Mouse (Mus musculus) embryonic fibroblast, embryonic 13.5 days (primary cell): Measurements from ENCODE around the gene Sh3bp2.

Experiments used
- CTCF ChIP-seq: IDR thresholded peaks from 2 replicates; pipeline ENCODE4 v1.5.1; 2011; ENCODE audit warnings: mild to moderate bottlenecking, control low read depth, low read length, moderate library complexity, borderline replicate concordance; ENCODE audit not compliant: insufficient read depth
- POLR2A ChIP-seq: IDR thresholded peaks from 2 replicates; pipeline ENCODE4 v1.6.1; 2011; ENCODE audit warnings: low read depth, mild to moderate bottlenecking, control low read depth, low read length, moderate library complexity

GRCm38 (mm10) chr5:34563854-34564253 is 38.2 kb downstream of the Sh3bp2 start:
- TF ChIP-seq CTCF (no peak), POLR2A (no peak)
